Mouse (Mus musculus): ENCODE results near the gene Acot7.

The Acot7 gene

GRCm38 (mm10) chr4:152177537-152178343 is at the start of gene Acot7:
Gene Acot7 (plus strand): TSS chr4:152178134.
- DNase-seq (ENCODE audit: low read depth, low spot score) = no peak

DNA sequence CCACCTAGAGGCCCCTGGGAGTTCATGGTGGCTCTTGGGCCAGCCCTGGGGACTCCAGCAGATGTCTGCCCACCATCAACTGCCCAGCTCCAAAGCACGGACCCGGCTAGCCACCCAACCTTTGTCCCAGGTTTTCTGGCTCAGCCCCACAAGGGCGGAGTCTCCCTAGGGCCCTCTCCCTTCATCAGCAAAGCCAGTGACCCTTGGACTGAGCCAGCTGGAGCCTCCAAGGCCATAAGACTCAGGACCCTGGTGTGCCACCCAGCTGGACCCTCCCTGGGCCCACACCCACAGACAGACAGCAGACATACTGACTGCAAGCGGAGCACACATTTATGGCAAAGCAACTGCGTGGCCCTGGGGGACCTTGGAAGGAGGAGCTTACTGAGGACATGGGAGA is 49.1 kb upstream of the Acot7 start:
- DNase-seq (ENCODE audit: low read depth, low spot score) = no peak

GRCm38 (mm10) chr4:152129395-152129930 is 48.5 kb upstream of the Acot7 start:
- DNase-seq (ENCODE audit: low read depth, low spot score) = no peak

DNA sequence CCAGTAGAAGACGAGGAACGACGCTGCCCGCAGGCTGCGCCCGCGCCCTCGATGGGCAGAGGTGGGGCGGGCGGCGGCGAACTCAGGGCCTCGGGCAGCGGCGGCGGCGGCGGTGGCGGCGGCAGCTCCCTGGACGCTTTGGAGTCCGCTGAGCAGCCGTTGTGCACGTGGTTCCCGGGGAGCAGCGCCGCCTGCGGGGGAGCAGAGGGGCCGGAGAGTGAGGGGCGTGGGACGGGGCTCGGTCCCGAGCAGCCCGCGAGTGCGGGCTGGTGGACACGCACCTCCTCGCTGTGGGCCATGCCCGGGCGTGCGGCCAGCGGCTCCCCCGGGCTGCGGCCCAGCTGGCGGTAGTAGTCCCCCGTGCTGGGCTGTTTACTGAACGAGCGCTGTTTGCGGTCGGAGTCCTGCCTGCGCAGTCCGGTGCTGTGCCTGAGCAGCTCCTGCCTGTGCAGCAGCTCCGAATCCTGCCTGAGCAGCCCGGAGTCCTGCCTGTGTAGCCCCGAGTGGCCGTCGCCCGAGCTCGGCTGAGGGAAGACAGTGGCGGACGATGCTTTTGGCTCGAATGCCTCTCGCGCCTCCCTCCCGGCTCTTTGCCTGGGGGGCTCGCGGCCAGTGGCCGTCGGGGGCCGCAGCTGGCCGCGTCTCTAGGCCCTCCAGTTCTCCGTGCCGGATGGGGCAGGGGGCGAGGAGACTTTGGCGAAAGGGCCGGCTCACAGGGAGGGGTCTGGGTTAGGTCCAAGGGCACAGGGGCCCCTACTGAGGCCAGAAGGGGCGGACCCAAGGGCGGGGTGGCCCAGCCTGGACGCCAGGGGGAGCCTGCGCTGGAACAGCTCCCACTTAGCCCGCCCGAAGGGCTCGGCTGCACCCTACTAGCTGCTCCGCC is 46.9 kb upstream of the Acot7 start:
- no peak for DNase-seq (ENCODE audit: low read depth, low spot score)

DNA sequence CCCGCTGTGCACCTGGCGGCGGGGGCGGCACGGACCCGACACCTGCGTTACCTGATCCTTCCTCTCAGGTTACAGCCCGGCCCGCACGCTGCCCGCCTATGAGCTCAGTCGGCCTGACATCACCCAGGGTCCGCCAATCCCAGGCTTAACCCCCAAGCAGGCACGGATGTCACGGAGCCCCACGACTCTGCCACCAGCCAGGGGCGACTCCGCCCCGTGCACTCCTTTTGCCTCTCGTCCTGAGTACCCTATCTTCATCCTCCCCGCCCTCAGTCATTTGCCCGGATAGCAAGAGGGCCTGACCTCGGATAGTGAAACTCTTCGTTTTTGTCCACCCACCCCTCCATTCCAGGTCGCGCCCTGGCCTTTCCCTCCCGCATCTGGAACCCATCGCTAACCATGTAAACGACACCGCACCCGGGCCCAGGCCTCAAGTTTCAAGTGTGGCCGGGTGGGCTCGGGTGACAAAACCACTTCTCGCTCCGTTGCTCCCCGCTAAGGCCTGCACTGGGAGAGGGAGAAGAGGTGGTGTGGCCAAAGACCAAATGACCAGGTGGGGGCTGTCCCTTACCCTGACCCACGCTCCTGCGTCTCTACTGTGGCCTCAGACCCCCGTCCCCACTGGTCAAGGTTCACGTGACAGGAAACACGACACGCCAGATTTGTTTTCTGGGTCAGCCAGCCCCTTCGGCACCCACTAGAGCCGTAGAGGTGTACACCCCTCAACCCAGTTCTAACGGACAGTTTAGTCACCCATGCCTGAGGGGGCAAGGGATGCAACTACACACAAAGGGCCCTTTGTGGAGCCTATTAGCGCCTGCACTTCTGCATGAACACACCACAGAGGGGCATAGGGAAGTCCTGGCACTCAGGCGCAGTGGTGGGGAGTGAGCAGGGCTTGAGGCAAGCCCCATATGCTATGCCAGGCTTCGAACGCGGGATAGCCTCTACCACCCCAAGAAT is 45.8 kb upstream of the Acot7 start:
- DNase-seq (ENCODE audit: low read depth, low spot score) = no peak

- DNase-seq (ENCODE audit: low read depth, low spot score) = no peak
Measured at GRCm38 (mm10) chr4:152132772-152133169, 45.2 kb upstream of the Acot7 start.

- no peak for DNase-seq (ENCODE audit: low read depth, low spot score)
Measured at GRCm38 (mm10) chr4:152133213-152133612, 44.7 kb upstream of the Acot7 start.

- no peak for DNase-seq (ENCODE audit: low read depth, low spot score)
Measured at GRCm38 (mm10) chr4:152134507-152134906, 43.4 kb upstream of the Acot7 start.

GRCm38 (mm10) chr4:152135363-152135762 is 42.6 kb upstream of the Acot7 start:
- DNase-seq (ENCODE audit: low read depth, low spot score) = no peak

- no peak for DNase-seq (ENCODE audit: low read depth, low spot score)
Measured at GRCm38 (mm10) chr4:152136112-152136875, 41.6 kb upstream of the Acot7 start.

DNA sequence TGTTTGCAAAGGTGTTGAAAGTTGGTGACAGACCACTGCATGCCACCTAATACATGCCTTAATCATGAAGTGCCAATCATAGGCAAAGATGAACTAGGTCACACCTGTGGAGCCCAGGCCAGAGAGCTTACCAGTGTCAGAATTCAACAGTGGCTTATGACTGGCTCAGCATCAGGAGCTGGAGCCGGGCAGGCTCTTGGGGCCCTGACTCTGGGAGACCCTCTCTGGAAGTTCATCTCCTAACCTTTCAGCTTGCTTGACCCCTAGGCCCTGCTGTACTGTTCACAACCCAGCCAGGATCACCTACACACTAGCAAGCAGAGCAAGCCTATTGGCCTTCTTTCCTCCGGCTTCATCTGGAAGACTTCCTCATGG is 41.1 kb upstream of the Acot7 start:
- no peak for DNase-seq (ENCODE audit: low read depth, low spot score)

- no peak for DNase-seq (ENCODE audit: low read depth, low spot score)
Measured at GRCm38 (mm10) chr4:152138497-152139260, 39.3 kb upstream of the Acot7 start.

DNA sequence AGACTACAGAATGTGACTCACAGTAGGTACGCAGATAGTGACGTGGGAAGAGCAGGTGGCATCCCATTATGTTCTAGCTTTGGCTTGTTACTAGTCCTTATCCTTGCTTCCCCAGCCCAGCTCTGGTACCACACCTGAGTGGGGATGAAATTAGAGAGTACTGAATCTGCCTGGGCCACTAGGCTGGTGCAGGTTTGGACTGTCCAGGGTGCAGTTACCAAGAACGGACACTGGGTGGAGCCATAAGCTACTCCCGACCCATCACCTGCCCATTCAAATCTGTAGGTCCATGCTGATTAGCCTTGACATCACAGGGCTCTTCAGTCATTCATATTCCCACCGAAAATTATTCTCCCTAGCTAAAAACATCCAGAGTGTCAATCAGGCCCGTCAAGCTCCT is 37.5 kb upstream of the Acot7 start:
- no peak for DNase-seq (ENCODE audit: low read depth, low spot score)

DNA sequence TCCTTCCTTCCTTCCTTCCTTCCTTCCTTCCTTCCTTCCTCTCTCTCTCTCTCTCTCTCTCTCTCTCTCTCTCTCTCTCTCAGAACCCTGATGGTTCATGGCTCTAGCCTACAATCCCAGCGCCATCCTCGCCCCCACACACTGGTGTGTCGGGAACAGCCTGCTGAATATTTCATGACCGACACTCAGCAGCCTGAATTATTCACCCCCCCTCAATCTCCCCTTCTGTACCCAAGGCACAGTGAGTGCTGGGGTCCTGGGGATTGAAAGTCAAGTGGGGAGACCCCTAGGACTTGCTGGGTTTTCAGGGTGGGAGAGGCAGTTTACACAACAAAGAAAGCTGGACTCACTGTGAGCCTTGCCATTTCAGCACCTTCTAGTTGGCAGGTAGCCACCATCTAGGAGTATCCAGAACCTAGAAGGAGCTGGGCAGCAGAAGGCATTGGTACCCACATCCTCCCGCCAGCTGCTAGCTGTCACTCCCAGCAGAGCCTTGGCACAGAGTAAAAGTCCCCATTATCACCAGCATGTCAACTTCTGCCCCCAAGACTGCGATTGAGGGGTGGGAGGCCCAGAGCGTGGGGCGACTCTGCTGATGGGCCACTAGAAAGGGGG is 36.3 kb upstream of the Acot7 start:
- DNase-seq (ENCODE audit: low read depth, low spot score) = no peak

DNA sequence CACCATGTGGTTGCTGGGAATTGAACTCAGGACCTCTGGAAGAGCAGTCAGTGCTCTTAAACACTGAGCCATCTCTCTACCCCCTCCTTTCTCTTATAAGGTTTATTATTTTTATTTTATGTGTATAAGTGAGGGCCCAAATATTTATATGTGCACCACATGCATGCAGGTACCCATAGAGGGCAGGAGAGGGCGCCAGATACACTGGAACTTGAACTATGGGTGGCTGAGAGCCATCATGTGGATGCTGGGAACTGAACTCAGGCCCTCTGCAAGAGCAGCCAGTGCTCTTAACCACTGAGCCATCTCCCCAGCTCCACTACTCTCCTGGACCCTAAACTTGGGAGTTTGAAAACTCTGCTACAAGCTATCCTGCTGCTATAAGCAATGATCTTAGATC is 34.3 kb upstream of the Acot7 start:
- no peak for DNase-seq (ENCODE audit: low read depth, low spot score)

DNA sequence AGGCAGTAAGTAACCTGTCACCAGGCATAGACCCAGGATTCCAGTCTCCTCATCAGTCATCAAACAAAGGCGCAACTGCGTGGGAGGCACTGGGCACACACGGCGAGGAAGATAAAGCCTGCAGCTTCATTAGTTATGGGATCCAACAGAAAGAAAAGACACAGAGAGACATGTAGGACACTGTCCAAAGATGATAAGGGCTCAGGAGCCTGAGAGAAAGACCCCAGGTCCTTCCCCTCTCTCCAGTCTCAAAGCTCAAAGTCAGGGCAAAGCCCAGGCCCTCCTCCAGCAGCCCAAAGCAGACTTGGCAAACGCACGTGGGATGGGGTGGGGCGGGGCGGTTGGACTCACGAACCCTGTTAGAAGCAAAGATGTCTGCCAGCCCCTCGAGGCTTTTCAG is 32.5 kb upstream of the Acot7 start:
- DNase-seq (ENCODE audit: low read depth, low spot score) = no peak

- no peak for DNase-seq (ENCODE audit: low read depth, low spot score)
Measured at GRCm38 (mm10) chr4:152146033-152146827, 31.7 kb upstream of the Acot7 start.

- DNase-seq (ENCODE audit: low read depth, low spot score) = no peak
Measured at GRCm38 (mm10) chr4:152150546-152150945, 27.4 kb upstream of the Acot7 start.

Measured in WW6 (cell line).